Mouse (Mus musculus) testis, postnatal 10 days (tissue): ENCODE data around the gene Wdr34.

Experiments used
- DNase-seq: peaks from one replicate; pipeline ENCODE4 v3.0.0; 2021; ENCODE audit warnings: low spot score

The Wdr34 gene

DNA sequence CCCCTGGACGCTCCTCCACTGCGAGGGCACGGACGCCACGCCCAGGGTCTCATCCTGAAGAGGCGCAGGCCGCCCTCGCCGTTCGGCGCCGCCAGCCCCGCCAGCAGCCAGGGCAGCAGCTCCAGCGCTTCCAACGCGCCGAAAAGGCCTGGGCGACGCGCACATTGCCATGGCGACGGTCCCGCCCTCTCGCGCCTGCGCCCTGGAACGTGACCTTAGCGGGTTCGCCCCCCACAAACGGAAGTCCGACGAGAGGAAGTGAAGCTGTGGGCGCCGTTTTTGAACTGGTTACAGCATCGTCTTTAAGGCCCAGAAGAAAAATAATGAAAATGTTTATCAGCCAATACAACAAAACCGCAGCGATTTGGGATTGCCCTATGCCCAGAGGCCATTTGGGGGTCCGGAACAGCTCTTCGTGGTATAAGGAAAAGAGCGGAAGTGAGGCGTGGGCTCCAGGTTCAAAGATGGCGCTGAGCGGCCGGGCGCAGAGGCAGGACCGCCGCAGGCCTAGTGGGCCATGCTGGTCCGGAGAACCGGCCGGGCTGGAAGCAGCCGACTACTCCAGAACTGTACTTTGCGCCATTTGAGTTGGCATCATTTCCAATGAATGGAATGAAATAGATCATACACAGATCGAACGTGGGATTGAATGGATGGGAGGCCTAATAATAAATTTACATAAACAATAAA is at the start of gene Wdr34:
TSS of gene Wdr34 (minus strand) at position 183 of the 690 bp plus-strand sequence.
- peak; percentile 99 for DNase-seq

DNA sequence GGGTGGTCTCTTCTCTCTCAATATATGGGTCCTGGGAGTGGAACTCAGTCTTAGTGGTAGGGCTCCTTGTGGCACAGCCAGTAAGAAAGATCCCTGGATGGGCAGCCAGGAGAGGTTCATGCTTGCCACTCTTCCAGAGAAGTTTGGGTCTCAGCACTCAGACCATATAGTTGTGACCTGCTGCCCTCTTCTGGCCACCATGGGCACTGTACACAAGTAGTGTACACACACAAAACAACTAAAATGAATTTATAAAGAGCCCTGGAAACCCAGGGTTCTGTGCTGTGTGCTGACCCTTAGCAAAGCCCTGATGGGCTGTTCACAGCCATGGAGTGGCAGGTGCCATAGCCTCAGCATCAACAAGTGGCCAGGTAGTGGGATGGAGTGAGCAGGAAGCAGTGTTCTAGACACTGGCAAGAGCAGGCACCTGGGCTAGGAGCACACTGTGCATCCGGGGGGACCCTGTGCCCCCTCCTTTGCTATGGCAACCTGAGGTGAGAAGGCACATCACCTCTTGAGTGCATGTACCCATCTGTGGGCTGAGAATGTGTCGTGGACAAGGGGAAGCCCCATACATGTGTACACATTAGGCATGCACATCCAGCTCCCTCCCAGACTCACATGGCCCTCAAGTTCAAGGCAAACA is 47.3 kb upstream of the Wdr34 start:
- DNase-seq: peak; percentile 79

GRCm38 (mm10) chr2:30094208-30094588 is 45.5 kb upstream of the Wdr34 start:
- no peak for DNase-seq

DNA sequence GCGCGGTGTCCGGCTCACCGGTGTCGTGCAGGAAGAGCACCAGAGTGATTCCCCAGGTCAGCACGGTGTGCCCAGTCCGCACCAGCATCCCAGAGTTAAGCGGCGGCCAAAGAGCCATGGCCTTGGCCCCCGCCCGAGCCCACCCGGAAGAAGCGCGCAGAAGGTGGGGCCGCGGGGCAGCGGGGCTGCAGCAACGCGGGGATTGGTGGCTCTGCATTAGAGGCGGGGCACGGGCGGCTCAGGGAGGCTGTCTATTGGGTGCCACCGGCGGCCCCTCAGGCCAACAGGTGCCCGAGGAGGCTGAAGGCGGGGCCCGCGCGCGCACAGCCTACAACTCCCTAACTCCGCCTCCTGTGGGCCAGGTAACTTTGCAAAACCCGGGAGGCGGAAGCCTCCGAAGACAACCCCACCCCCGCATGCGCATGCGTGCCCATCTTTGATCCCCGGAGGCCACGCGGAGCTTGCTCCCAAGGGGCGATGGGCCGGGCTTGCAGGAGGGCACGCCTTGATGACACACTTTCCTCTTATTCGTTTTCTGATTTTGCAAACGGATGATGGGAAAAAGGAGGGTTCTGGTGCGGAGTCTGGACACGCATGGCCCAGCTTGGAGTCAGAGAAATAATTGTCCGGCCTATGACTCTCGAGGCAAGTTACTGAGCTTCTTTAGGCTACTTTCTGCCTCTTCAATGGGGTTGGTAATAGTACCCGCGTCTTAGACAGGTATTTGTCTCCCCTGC is 45.0 kb upstream of the Wdr34 start, which contains the start of gene Zdhhc12:
TSS of gene Zdhhc12 (minus strand) at position 178 of the 737 bp plus-strand sequence.
- DNase-seq: peak; percentile 96

GRCm38 (mm10) chr2:30092280-30092918 is 43.7 kb upstream of the Wdr34 start:
- DNase-seq: no peak

DNA sequence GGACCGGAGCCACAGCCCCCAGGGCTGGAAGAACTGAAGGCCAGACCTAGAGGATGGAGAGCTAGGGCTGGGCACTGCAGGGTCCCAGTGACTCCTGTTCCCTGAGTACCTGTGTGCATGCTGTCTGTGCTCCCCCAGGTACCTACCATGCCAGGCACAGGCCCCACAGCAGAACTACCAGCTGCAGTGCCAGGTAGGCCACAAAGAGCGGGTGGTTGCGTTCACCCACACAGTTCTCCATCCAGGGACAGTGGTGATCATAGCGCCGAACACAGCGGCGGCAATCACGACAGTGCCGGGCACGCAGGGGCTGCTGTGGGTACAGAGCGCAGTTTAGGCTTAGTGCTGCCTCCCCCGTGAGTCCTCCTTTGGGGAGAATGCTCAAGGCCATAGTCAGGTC is 42.8 kb upstream of the Wdr34 start:
- DNase-seq: no peak

- no peak for DNase-seq
These were observed 38.6 kb upstream of the Wdr34 start for GRCm38 (mm10) chr2:30087310-30087709.

DNA sequence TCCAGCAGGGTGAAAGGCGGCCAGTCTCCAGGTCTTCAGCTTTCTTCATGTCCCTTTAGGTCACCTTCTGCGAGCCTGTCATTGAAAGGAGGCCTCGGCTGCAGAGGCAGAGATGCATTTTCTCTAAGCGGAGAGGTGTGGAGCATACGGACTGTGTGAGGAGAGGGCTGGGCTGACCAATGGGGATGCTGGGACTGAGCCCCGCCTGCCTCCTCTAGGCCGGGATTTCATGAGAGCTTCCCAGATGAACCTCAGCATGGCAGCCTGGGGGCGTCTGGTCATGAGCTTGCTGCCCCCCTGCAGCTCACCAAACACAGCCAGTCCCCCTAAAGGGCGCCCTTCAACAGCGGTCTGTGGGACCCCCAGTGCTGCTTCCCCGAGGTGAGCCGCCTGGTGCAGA is 36.0 kb upstream of the Wdr34 start:
- no peak for DNase-seq

DNA sequence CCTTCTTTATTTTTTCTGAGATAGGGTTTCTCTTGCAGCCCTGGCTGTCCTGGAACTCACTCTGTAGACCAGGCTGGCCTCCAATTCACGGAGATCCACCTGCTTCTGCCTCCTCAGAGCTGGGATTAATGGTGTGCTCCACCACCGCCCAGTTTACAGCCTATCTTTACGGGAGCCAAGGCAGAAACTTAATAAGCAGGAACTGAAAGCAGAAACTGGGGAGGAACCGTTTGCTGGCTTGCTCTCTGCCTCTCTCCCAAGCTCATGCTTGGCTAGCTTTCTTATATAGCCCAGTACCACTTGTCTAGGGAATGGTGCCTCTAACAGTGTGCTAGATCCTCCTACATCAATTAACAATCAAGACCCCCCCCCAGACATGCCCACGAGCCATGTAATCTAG is 35.4 kb upstream of the Wdr34 start:
- DNase-seq: no peak

DNA sequence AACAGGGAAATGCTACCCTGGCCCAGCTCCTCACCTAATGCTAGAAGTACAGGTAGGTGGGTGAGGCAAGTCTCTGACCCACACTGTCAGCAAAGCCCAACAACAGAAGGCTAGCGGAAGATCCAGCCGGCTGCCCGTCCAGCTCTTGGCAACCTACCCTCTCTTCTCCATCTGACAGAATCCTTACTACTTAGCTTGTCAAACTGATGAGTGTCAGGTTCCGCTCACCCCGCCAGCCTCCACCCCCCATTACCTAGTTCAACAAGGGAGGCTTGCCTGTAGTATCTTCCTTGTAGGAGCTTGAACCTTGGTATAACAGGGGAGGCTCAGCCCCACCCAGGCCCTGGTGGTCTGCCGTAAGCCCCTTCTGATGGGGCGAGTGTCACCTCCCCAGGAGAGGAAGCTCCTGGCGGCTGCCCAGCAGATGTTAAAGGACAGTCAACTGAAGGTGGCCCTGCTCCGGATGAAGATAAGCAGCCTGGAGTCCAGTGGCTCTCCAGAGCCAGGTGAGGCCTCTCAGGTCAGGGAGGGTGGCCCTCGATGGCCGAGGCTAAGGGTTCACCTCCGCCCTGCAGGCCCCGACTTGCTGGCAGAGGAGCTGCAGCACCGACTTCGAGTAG is 31.6 kb upstream of the Wdr34 start:
- no peak for DNase-seq

GRCm38 (mm10) chr2:30078760-30079159 is 30.1 kb upstream of the Wdr34 start:
- no peak for DNase-seq

DNA sequence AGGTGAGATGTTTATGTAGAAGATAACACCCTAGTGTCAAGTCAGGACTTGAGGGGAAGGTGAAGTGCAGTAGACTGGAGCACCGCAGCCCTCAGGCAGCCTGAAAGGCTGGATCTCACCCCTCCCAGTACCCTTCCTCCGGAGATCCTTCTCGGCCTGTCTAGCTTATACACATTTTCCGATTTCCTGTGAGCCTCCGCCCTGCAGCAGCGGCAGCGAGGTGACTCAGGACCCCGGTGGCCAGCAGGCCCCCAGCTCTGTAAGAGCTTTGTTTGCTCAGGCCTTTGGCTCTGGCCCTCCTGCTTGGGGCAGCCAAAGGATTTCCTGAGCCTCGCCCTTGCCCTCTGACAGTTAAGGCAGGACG is 29.6 kb upstream of the Wdr34 start:
- no peak for DNase-seq

- peak; percentile 94 for DNase-seq
These were observed 29.0 kb upstream of the Wdr34 start, which contains the start of gene Pkn3 for GRCm38 (mm10) chr2:30077502-30078348. Gene Pkn3 (plus strand): TSS chr2:30077684.

DNA sequence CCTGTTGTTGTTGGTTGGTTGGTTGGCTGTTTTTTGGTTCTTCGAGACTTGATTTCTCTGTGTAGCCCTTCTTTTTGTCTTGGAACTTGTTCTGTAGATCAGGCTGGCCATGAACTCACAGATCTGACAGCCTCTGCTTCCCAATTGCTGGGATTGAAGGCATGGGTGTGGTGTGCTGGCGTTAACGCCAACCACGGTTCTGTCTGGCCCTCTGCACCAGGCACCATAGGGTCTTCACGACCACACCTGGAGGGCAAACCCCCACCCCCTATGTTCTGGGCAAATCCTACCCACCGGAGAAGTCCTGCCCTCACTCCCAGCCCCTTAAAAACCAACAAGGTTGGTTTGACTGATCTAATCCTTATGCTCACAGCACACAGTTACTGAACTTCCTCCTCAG is 28.3 kb upstream of the Wdr34 start:
- DNase-seq: no peak

GRCm38 (mm10) chr2:30076439-30076838 is 27.8 kb upstream of the Wdr34 start:
- DNase-seq: no peak

DNA sequence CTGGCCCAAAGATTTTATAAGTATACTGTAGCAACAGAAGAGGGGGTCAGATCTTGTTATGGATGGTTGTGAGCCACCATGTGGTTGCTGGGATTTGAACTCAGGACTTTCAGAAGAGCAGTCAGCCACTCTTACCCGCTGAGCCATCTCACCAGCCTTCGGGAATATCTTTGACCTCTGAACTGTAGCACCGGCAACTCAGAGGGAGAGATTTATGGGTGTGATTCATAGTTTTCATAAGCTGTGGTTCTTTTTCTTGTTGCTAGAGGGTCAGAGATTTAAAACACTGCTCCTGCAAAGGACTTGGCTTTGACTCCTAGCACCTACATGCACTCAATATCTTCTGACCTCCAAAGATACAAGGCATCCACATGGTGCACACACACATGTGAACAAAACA is 26.9 kb upstream of the Wdr34 start:
- no peak for DNase-seq

GRCm38 (mm10) chr2:30073285-30073684 is 24.6 kb upstream of the Wdr34 start:
- DNase-seq: no peak

GRCm38 (mm10) chr2:30072875-30073274 is 24.2 kb upstream of the Wdr34 start:
- DNase-seq: no peak

DNA sequence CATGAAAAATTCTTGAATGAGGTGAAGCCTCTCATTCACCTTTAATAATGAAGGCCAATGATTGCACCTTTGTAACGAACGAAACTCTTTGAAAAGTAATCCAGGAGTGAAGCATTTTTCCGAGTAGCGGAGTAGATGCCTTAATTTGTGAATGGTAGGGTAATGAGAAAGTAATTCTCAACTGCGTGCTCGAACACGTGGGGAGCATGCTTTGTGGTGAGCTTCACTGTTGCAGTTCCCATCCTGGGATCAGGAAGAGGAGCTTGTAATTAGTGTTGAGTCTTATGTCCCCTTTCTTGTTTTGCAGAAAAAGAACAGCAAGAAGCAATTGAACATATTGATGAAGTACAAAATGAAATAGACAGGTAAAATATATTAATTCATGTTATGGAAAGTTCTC is 19.3 kb upstream of the Wdr34 start:
- no peak for DNase-seq

DNA sequence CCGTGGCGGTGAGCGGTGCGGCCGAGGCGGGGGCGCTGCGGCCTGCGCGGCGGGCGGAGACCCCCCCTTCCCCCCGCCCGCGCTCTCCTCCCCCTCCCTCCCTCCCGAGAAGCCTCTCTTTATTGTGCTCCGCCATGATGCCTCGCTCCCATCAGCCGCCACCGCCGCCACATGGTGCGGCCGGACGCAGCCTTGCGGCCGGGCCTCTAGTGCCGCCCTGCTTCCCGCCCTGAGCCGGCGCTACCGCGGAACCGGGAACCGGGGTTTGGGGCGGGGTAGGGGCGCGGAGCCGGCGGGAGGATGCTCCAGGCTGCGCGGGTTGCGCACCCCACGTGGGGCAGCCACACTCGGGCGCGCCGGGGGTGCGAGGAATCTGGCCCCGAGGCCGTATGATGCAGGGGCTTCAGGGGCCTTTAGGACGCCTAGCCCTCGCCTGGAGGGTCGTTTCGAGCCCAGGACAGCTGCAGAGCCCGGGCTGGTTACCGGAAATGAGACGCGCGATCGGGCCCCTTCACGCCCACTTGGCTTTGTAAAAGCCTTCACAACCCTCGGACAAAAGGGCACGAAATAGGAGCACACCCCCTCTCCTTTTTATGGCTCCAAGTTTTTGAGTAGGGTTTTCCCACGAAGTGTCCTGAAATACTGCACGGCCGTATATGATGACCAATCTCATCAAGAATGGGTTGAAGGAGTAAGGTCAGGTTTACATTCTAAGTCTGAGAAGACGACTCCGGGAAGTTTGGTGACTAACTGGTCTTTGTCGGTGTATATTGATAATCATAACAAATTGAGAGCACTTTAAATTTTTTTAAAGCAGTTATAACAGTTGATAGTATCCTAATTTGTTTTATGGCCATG is 18.6 kb upstream of the Wdr34 start:
- peak; percentile 62 for DNase-seq
